7 mouse cellular contexts compared by ENCODE assay signal in the genomic region with DNA sequence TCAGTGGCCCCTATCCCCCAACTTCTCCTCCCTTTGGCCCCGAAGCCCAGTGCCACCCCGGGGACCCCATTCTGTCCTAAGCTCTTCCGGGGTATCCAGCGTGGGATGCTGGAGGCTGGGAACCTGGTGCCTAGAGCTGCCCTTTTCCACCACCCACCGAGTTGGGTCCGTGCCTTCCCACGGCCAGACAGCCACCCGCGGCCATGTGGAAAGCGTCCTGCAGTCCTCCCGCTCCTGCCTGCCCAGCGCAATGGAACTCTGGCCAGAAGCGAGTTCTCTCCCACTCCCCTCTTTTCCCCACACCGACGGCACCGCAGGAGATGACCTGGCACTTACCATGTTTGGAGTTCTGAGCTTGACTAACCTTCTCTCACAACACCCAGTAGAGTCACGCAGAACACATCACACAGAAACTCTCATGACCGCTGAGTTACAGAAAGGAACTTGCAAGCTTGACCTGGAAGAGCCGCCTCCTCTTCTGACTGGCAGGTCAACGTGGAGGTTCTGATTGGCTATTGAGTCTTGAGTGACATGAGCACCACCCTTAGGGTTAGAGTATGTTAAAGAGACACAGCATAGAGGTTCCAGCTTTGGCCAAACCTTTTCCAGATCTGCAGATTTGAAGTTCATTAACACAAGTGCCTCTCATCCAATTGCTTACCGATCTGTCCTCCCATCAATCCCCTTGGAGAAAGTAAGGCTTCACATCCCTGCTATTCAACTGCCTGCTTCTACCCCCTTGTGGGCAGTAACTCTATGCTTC. TPM values are rescaled to one million over a fixed set of nuclear protein-coding genes. Genes with fewer than 3 reads are reported as not detected.
DNase-seq lines count a peak whose midpoint lies in the region; ATAC-seq lines count a peak whose summit lies in the region.
"Not testable (repeated sequence)": the region's sequence is repeated elsewhere in the genome, so short reads cannot be mapped to it uniquely, and the experiment has no call there.

Gene Gm14325, minus strand, starts transcription at position 436 of the 763 bp plus-strand sequence.

- not testable (repeated sequence) for H3K27ac ChIP-seq in embryonic facial prominence, embryonic 12.5 days

- 1% methylated on average over 18 of the region's 21 CpGs for WGBS in embryonic facial prominence, embryonic 12.5 days

- peak; percentile 78 for DNase-seq in adrenal gland, postnatal 14 days
- DNase-seq in heart, adult 18-20 months, result peak; percentile 84 to 91
- DNase-seq in kidney, adult 11 months, result peak; percentile 89
- DNase-seq in left cerebral cortex, postnatal 36 days (ENCODE audit: low spot score in 2 of 2), result peak; percentile 72 to 79
- peak; percentile 69 for DNase-seq in mesoderm, embryonic 11.5 days (ENCODE audit: low read depth, low spot score)
- peak; percentile 68 to 82 for DNase-seq in right cerebral cortex, postnatal 36 days (ENCODE audit: low spot score in 2 of 2)

- not testable (repeated sequence) for H3K9me3 ChIP-seq in embryonic facial prominence, embryonic 12.5 days

- H3K27me3 ChIP-seq in embryonic facial prominence, embryonic 12.5 days, result not testable (repeated sequence)

- H3K9ac ChIP-seq in embryonic facial prominence, embryonic 12.5 days, result not testable (repeated sequence)

- not testable (repeated sequence) for H3K36me3 ChIP-seq in embryonic facial prominence, embryonic 12.5 days

- not testable (repeated sequence) for H3K4me1 ChIP-seq in embryonic facial prominence, embryonic 12.5 days

- intact Hi-C loops in left cerebral cortex, postnatal 36 days (cut with DNase I), result loop anchor here (10.0 kb wide), 1 partner anchor 595 kb away; no protein-coding TSS in a partner anchor

- not testable (repeated sequence) for ATAC-seq in embryonic facial prominence, embryonic 12.5 days (ENCODE audit: insufficient number of reproducible peaks, insufficient read depth, low FRiP score, low TSS enrichment)

- H3K4me3 ChIP-seq in embryonic facial prominence, embryonic 12.5 days, result peak within 1 kb of the TSS; percentile 46

- H3K4me2 ChIP-seq in embryonic facial prominence, embryonic 12.5 days (replicated peaks), result peak within 1 kb of the TSS; percentile 42

RNA-seq across cellular contexts. Expression of gene Gm14325, which starts in this region (rescaled TPM):
- total RNA-seq in adrenal gland, postnatal 14 days (2021), result 101 and 107 TPM in 2 replicates
- 33.7 and 44.4 TPM in 2 replicates for polyA plus RNA-seq in embryonic facial prominence, embryonic 12.5 days (2016; fragmentation: Nextera tagmentation; extraction: Ambion mirVana)
- 100 to 1,000 TPM in 1 of 2 experiments, 10 to 100 TPM in 1; 86.7 to 109 TPM for total RNA-seq in heart, adult 18-20 months (2021)
- total RNA-seq in left cerebral cortex, postnatal 36 days (2021), result 100 to 1,000 TPM; 109 to 131 TPM
